9 mouse cellular contexts compared by ENCODE assay signal in genomic region chr8:90708524-90708923, GRCm38 (mm10).
DNase-seq lines count a peak whose midpoint lies in the region; ATAC-seq and TF ChIP-seq lines count a peak whose summit lies in the region.
"Had no signal": no experiment of that assay in that cellular context is flagged by ENCODE, and none has a peak within 500 bp of the region (broad histone marks: within the 10 kb centered on the region; RNA-seq: fewer than 3 reads in every experiment).

No protein-coding gene starts in this region.

- no peaks in the 10 kb centered on the region for H3K9me3 ChIP-seq in hindbrain, embryonic 13.5 days
- H3K9me3 ChIP-seq in midbrain, embryonic 13.5 days, result no peaks in the 10 kb centered on the region
- H3K9me3 ChIP-seq: limb, embryonic 15.5 days had no signal

- no peak overlapping the region for H3K27ac ChIP-seq in hindbrain, embryonic 13.5 days
- no peak overlapping the region for H3K27ac ChIP-seq in left cerebral cortex, adult 2 months
- H3K27ac ChIP-seq in midbrain, embryonic 13.5 days, result 0 out of 2 replicates have a peak overlapping the region, but pooled peaks have one; percentile 44
- H3K27ac ChIP-seq: limb, embryonic 15.5 days had no signal

- no peaks in the 10 kb centered on the region for H3K27me3 ChIP-seq in hindbrain, embryonic 13.5 days
- no peaks in the 10 kb centered on the region for H3K27me3 ChIP-seq in midbrain, embryonic 13.5 days
- H3K27me3 ChIP-seq: limb, embryonic 15.5 days had no signal

- H3K4me1 ChIP-seq in hindbrain, embryonic 13.5 days (replicated peaks), result peaks cover 14% of the 10 kb centered on the region
- peaks cover 5% of the 10 kb centered on the region for H3K4me1 ChIP-seq in midbrain, embryonic 13.5 days (replicated peaks)
- H3K4me1 ChIP-seq: limb, embryonic 15.5 days had no signal

- no peak overlapping the region for H3K4me3 ChIP-seq in hindbrain, embryonic 13.5 days
- no peak overlapping the region for H3K4me3 ChIP-seq in left cerebral cortex, adult 2 months
- H3K4me3 ChIP-seq in midbrain, embryonic 13.5 days (replicated peaks), result no peak overlapping the region
- H3K4me3 ChIP-seq: limb, embryonic 15.5 days had no signal

- WGBS in hindbrain, embryonic 13.5 days, result 16% methylated on average over 5 of the region's 5 CpGs
- 14% methylated on average over 5 of the region's 5 CpGs for WGBS in midbrain, embryonic 13.5 days

- intact Hi-C loops in left cerebral cortex, adult 2 months (cut with DNase I), result loop anchor here (1.0 to 5.0 kb wide), 3 partner anchors 84 to 858 kb away; no protein-coding TSS in a partner anchor

- H3K9ac ChIP-seq in hindbrain, embryonic 13.5 days, result peak overlapping the region; percentile 39; the same call in 1 of the 2 replicates
- H3K9ac ChIP-seq in midbrain, embryonic 13.5 days (replicated peaks), result no peak overlapping the region
- H3K9ac ChIP-seq: limb, embryonic 15.5 days had no signal

- no peak for ATAC-seq in cerebellum, adult (ENCODE audit: insufficient number of reproducible peaks, low FRiP score, low TSS enrichment)
- no peak for ATAC-seq in hindbrain, embryonic 13.5 days (ENCODE audit: low FRiP score)
- peak; percentile 65; the same call in 1 of the 2 replicates for ATAC-seq in midbrain, embryonic 13.5 days

- H3K36me3 ChIP-seq in hindbrain, embryonic 13.5 days, result no peaks in the 10 kb centered on the region
- no peaks in the 10 kb centered on the region for H3K36me3 ChIP-seq in midbrain, embryonic 13.5 days
- H3K36me3 ChIP-seq: limb, embryonic 15.5 days had no signal

- peak; percentile 89 for TF ChIP-seq CTCF in left cerebral cortex, adult 2 months (IDR thresholded peaks at IDR 0.05)

- 0 out of 2 replicates have a peak overlapping the region, but pooled peaks have one; percentile 23 for H3K4me2 ChIP-seq in hindbrain, embryonic 13.5 days
- peak overlapping the region; percentile 31 for H3K4me2 ChIP-seq in midbrain, embryonic 13.5 days (replicated peaks)
- H3K4me2 ChIP-seq: limb, embryonic 15.5 days had no signal

- peak; percentile 23 for DNase-seq in cerebellum, adult 11 months
- peak; percentile 24 for DNase-seq in adrenal gland, adult 2 months
- peak; percentile 50 for DNase-seq in embryo, embryonic 9.5 days (ENCODE audit: extremely low spot score)
- DNase-seq in left cerebral cortex, adult 2 months (ENCODE audit: extremely low spot score in 1 of 2, low spot score in 2 of 2), result peak; percentile 64 to 70
- peak; percentile 32 for DNase-seq in telencephalon, adult 2 months (ENCODE audit: low read depth, low spot score)
